Mouse (Mus musculus) forebrain, embryonic 14.5 days (tissue): ENCODE measurements at regions not wholly inside any gene's neighbourhood (a gene's known extent, or its start where the extent isn't known, plus 50 kb on each side); places are given as distances from the start of the nearest gene placed in this dataset.

Experiments
- ATAC-seq: fragments of 200-750 bp; cut with Nextera tagmentation; 2 replicates; pipeline ENCODE4 v1.8.0; 2017; ENCODE audit warnings: mild to moderate bottlenecking, moderate library complexity
- DNase-seq: peaks from one replicate; pipeline ENCODE4 v3.0.0-alpha.2; 2015; ENCODE audit warnings: low spot score
- H3K27ac ChIP-seq: fragments of 300-500 bp; sonication (generic); 2 replicates; pipeline ENCODE4 v1.5.1; 2014; ENCODE audit warnings: low read depth, mild to moderate bottlenecking, control low read depth, low read length, moderate library complexity
- H3K27me3 ChIP-seq: fragments of 300-500 bp; sonication (generic); replicated peaks from 2 replicates; pipeline ENCODE4 v1.6.1; 2014; ENCODE audit warnings: low read length, control low read depth, mixed read lengths; ENCODE audit not compliant: control insufficient read depth, insufficient read depth
- H3K36me3 ChIP-seq: fragments of 300-500 bp; sonication (generic); 2 replicates; pipeline ENCODE4 v1.6.1; 2014; ENCODE audit warnings: low read length, control low read depth; ENCODE audit not compliant: control insufficient read depth, insufficient read depth
- H3K4me1 ChIP-seq: fragments of 300-500 bp; sonication (generic); 2 replicates; pipeline ENCODE4 v1.6.1; 2014; ENCODE audit warnings: antibody characterized with exemption, low read length, control low read depth; ENCODE audit not compliant: control insufficient read depth, insufficient read depth
- H3K4me2 ChIP-seq: fragments of 300-500 bp; sonication (generic); 2 replicates; pipeline ENCODE4 v1.6.1; 2014; ENCODE audit warnings: mild to moderate bottlenecking, control low read depth, low read length
- H3K4me3 ChIP-seq: fragments of 300-500 bp; sonication (generic); 2 replicates; pipeline ENCODE4 v1.5.1; 2014; ENCODE audit warnings: low read depth, low read length, control low read depth
- H3K9ac ChIP-seq: fragments of 300-500 bp; sonication (generic); 2 replicates; pipeline ENCODE4 v1.6.1; 2014; ENCODE audit warnings: mild to moderate bottlenecking, low read length, control low read depth, moderate library complexity
- H3K9me3 ChIP-seq: fragments of 300-500 bp; sonication (generic); replicated peaks from 2 replicates; pipeline ENCODE4 v1.6.1; 2016; ENCODE audit warnings: low read length, control low read depth, mixed read lengths; ENCODE audit not compliant: control insufficient read depth
- WGBS: fragments of 180-500 bp; shearing (Covaris S2); extraction: QIAGEN DNeasy Blood & Tissue Kit; methylation state at CpG from one replicate; pipeline ENCODE4 v1.1.7; 2014; 5-methylcytosine and 5-hydroxymethylcytosine counted together

GRCm38 (mm10) chr1:66099562-66100444, 75.3 kb upstream of the Map2 start:
- Histone ChIP-seq H3K4me3 (no peak overlapping the region), H3K27ac (no peak overlapping the region), H3K36me3 (no peaks in the 10 kb centered on the region), H3K27me3 (no peaks in the 10 kb centered on the region), H3K9ac (no peak overlapping the region), H3K4me1 (no peaks in the 10 kb centered on the region), H3K9me3 (no peaks in the 10 kb centered on the region), H3K4me2 (no peak overlapping the region)
- 81% methylated on average over 5 of the region's 5 CpGs for WGBS
- peak; percentile 69 for DNase-seq
- peak; percentile 76; the same call in 1 of the 2 replicates for ATAC-seq

DNA sequence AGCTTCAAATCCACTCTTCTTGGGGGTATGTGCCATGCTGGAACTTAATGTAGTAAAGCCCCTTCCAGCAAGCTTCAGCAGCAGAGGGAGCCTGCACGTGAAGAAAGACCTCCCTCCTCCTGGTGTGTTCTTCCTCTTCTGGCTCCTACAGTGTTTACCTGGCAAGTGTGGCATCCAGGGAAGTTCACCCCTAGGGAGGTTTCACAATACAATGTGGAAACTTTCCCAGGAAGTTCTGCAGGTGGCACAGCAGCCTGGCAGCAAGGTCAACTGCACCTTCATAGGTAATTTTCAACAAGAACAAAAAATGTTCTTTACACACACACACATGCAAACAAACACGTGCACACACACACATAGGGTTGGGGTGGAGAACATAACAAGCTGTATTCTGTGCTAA, 73.7 kb upstream of the Map2 start:
- no peak overlapping the region for H3K4me2 ChIP-seq
- no peak for DNase-seq
- no peak for ATAC-seq
- H3K9me3 ChIP-seq: no peaks in the 10 kb centered on the region
- H3K4me3 ChIP-seq: no peak overlapping the region
- H3K36me3 ChIP-seq: no peaks in the 10 kb centered on the region
- no peaks in the 10 kb centered on the region for H3K4me1 ChIP-seq
- H3K9ac ChIP-seq: no peak overlapping the region
- H3K27ac ChIP-seq: no peak overlapping the region
- no peaks in the 10 kb centered on the region for H3K27me3 ChIP-seq
- 37% methylated on average over 2 of the region's 2 CpGs for WGBS

DNA sequence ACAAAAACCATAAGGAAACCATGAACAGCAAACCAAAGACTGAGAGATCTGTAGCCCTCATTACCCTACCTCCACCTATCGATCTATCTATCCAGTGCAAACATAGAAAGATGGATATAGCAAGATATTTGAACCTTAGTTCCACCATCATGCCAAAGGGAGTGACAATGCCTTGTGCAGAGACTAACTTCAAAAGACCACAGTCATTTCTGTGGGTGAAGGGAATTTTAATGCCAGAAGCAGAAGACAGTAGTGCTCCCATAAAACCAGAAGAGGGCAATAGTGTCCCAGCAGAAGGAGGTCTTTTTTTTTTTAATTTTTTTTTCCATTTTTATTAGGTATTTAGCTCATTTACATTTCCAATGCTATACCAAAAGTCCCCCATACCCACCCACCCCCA, 70.6 kb upstream of the Map2 start:
- H3K9me3 ChIP-seq: no peaks in the 10 kb centered on the region
- WGBS: 48% methylated on average over 1 of the region's 1 CpGs
- DNase-seq (peak; percentile 69), ATAC-seq (peak; percentile 63)
- H3K27ac ChIP-seq: no peak overlapping the region
- no peak overlapping the region for H3K9ac ChIP-seq
- H3K27me3 ChIP-seq: no peaks in the 10 kb centered on the region
- H3K4me1 ChIP-seq: no peaks in the 10 kb centered on the region
- no peak overlapping the region for H3K4me2 ChIP-seq
- H3K4me3 ChIP-seq: no peak overlapping the region
- H3K36me3 ChIP-seq: no peaks in the 10 kb centered on the region

DNA sequence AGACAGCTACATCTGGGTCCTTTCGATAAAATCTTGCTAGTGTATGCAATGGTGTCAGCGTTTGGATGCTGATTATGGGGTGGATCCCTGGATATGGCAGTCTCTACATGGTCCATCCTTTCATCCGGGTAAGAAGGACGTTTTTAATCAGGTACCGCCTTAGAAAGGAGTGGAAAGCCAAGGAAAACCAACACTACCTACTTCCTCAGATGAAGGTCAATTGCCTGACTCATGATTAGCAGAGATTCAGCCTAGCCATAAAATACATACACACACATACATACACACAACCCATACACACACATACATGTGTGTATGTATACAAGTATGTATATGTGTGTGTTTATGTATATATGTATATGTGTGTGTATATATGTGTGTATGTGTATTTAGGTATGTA, 69.9 kb upstream of the Map2 start:
- H3K9ac ChIP-seq: no peak overlapping the region
- no peak overlapping the region for H3K4me2 ChIP-seq
- no peak for ATAC-seq
- no peak overlapping the region for H3K4me3 ChIP-seq
- no peaks in the 10 kb centered on the region for H3K27me3 ChIP-seq
- H3K9me3 ChIP-seq: no peaks in the 10 kb centered on the region
- no peaks in the 10 kb centered on the region for H3K36me3 ChIP-seq
- no peaks in the 10 kb centered on the region for H3K4me1 ChIP-seq
- no peak for DNase-seq
- 75% methylated on average over 4 of the region's 5 CpGs for WGBS
- no peak overlapping the region for H3K27ac ChIP-seq

GRCm38 (mm10) chr1:66108051-66108450, 67.0 kb upstream of the Map2 start:
- 75% methylated on average over 3 of the region's 3 CpGs for WGBS
- Histone ChIP-seq H3K4me2 (no peak overlapping the region), H3K9me3 (no peaks in the 10 kb centered on the region), H3K9ac (no peak overlapping the region), H3K27me3 (no peaks in the 10 kb centered on the region), H3K4me3 (no peak overlapping the region), H3K27ac (no peak overlapping the region), H3K36me3 (no peaks in the 10 kb centered on the region), H3K4me1 (no peaks in the 10 kb centered on the region)
- DNase-seq: peak; percentile 34
- ATAC-seq: 0 out of 2 replicates have a peak, but pooled peaks have one; percentile 26

DNA sequence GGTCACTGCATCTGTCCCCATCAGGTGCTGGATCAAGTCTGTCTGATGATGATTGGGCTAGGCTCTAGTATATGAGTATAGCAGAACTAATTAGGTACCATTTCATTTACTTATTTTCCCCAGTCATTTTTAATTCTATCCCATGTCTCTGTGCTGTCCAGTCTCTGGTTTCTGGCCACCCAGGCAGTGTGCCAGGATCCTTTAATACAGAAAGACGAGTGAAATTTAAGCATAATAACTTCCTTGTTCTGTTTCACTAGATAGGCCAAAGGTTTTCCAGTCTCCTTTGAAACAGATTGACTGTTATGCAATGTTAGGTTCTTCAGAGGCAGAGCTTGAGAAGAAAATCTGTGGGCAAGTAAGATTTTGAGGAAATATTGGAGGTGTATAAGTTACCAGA, 61.2 kb upstream of the Map2 start:
- no peak overlapping the region for H3K4me3 ChIP-seq
- no peaks in the 10 kb centered on the region for H3K36me3 ChIP-seq
- DNase-seq (no peak), ATAC-seq (no peak)
- no peak overlapping the region for H3K9ac ChIP-seq
- H3K27ac ChIP-seq: no peak overlapping the region
- H3K4me1 ChIP-seq: no peaks in the 10 kb centered on the region
- 69% methylated on average over 1 of the region's 1 CpGs for WGBS
- peaks cover 4% of the 10 kb centered on the region; the same call in 1 of the 2 replicates for H3K9me3 ChIP-seq
- no peak overlapping the region for H3K4me2 ChIP-seq
- H3K27me3 ChIP-seq: no peaks in the 10 kb centered on the region

- ATAC-seq (no peak), DNase-seq (peak; percentile 48)
- Histone ChIP-seq H3K27ac (no peak overlapping the region), H3K36me3 (no peaks in the 10 kb centered on the region), H3K27me3 (no peaks in the 10 kb centered on the region), H3K4me1 (no peaks in the 10 kb centered on the region), H3K9ac (no peak overlapping the region), H3K4me2 (no peak overlapping the region), H3K4me3 (no peak overlapping the region), H3K9me3 (peaks cover 4% of the 10 kb centered on the region; the same call in 1 of the 2 replicates)
- 68% methylated on average over 3 of the region's 3 CpGs for WGBS
Measured at GRCm38 (mm10) chr1:66115330-66115729, 59.7 kb upstream of the Map2 start.
